Mouse (Mus musculus): ENCODE data around the gene Dedd2. TPM values are rescaled to one million over a fixed set of nuclear protein-coding genes. Genes with fewer than 3 reads are reported as not detected.
"Not testable (repeated sequence)": the region's sequence is repeated elsewhere in the genome, so short reads cannot be mapped to it uniquely, and the experiment has no call there.

Dedd2 gene
- total RNA-seq (2021), result 10 to 100 TPM; 14.8 to 16.9 TPM
- long read RNA-seq, experiment 1, full-length matches to known transcripts, result 8 of 30 reads
- long read RNA-seq, experiment 1, partial matches to known transcripts, result 1 of 30 reads
- long read RNA-seq, experiment 1, other reads (novel, unspliced or antisense), result 21 of 30 reads
- long read RNA-seq, experiment 2, full-length matches to known transcripts, result 4 of 28 reads
- long read RNA-seq, experiment 2, partial matches to known transcripts, result 16 of 28 reads
- long read RNA-seq, experiment 2, other reads (novel, unspliced or antisense), result 8 of 28 reads

- peak; percentile 55 for DNase-seq
Measured at GRCm38 (mm10) chr7:25220457-25221101, at the start of gene Dedd2. TSS of gene Dedd2 (minus strand) at chr7:25220615.

GRCm38 (mm10) chr7:25269545-25270271 is 49.3 kb upstream of the Dedd2 start:
- peak; percentile 10 for DNase-seq

- peak; percentile 22 for DNase-seq
Measured at GRCm38 (mm10) chr7:25269029-25269428, 48.6 kb upstream of the Dedd2 start.

DNA sequence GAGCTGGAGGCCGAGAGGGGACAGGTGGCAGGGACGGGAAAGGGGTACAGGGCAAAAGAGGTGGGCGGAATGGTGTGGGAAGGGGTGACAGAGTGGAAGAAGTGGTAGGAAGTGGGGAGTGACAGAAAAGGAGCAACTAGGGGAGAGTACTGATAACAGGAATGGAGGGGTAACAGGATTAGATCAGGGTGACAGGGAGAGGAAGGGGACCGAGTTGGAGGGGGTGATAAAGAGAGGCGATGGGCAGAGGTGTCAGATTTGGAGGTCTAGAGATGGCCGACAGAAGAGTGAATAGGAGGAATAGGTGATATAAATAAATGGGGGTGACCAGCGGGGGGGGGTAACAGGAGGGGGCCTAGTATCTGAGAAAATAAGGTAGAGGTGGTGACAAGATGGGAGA is 48.2 kb upstream of the Dedd2 start:
- no peak for DNase-seq

DNA sequence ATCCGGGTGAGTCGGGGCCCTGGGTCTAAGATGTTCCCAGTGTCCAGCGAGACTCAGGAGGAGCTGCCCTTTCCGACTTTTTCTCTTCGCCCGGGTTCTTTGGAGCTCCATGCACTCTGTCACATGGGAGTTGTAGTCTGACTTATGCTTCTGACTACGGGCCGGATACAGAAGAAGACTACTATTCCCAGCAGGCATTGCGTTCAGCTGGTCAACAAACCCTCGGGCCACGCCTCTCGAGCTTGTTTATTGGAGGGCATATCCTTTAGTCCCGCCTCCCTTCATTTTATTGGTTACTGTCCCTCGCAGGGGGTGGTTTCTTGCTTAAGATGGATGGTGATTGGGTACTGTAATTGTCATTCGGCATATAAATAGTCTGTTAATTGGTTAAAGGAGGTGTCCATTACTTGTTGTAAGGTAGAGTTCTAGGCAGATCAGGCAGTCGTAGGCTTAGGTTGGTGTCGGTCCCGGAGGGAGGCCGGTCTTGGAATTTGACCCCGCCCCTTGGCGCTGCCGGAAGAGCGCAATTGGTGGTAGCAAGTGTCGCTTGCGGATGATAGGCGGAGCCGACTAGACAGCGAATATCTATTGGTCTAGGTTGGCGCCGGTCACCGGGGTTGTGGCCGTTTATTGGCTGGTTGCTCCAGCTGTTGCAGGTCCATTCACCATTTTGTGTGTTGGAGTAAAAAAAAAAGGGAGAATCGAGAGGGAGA is 47.5 kb upstream of the Dedd2 start:
- peak; percentile 97 for DNase-seq

- DNase-seq, result peak; percentile 98
Measured at GRCm38 (mm10) chr7:25267301-25267750, 46.9 kb upstream of the Dedd2 start, which contains the start of gene Cic. TSS of gene Cic (plus strand) at chr7:25267704.

- DNase-seq, result no peak
Measured at GRCm38 (mm10) chr7:25266180-25266962, 46.0 kb upstream of the Dedd2 start.

DNA sequence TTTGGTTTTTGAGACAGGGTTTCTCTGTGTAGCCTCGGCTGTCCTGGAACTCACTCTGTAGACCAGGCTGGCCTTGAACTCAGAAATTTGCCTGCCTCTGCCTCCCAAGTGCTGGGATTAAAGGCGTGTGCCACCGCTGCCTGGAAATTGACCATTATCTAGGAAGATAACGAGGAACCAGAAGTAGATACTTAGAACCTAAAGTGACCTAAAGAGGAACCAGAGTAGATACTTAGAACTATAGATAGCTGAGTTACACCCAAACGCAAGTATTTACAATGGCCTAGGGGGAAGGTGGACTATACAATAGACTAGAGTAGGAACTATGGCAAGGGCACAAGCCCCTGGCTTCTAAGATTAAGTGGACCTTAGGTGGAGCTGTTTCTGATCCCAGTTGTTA is 45.3 kb upstream of the Dedd2 start:
- DNase-seq, result not testable (repeated sequence)

DNA sequence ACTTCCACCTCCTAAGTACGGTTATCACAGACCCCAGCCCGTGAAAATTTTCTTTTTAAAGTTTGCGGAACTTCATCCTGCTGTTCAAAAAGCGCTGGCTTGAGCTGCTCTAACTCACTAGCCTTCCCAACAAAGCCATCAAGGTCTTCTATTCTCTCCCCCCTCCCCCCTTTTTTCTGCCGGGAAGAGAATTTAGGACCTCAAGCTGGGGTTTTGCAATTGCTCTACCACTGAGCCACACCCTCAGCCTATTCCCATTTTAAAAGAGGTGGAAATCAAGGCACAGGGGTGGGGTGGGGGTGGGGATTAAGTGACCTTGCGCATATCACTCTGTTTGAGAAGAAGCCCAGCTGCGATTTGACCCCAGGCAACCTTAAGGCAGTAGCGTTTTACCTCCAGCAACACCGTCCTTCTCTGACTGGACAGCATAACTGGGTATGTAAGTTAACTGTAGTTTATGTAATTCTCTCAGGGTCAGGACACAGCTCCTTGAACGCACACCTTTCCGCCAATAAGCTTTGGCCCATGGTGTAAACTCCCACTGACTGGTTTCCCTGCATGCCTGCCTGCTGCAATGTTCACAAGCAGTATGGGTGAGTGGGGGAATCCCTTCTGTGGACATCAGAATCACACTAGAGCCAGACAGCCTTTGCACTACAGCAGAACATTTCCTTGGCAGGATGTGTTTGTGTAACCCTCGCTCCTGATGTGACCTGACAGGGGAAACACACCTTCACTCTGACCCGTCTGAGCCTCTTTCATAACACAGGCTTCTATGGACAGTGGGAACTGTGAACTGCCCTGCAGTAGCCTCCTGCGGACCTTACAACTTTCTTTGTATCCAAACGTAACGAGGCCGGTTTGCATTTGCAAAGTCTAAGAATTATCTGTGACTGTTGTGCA is 43.8 kb upstream of the Dedd2 start:
- DNase-seq, result peak; percentile 5

DNA sequence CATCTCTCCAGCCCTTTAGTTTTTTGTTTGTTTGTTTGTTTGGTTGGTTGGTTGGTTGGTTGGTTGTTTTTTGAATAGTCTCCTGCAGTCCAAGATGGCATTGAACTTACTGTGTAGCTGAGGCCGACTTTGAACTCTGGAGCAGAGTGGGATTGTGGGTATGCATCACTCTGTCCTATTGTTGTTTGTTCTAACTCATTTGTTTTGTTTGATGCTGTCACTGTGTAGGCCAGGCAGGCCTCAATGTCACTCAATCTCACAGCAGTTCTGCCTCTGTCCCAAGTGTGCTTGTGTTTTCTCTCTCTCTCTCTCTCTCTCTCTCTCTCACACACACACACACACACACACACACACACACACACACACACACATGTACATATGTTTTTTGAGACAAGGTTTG is 41.5 kb upstream of the Dedd2 start:
- DNase-seq, result no peak

DNA sequence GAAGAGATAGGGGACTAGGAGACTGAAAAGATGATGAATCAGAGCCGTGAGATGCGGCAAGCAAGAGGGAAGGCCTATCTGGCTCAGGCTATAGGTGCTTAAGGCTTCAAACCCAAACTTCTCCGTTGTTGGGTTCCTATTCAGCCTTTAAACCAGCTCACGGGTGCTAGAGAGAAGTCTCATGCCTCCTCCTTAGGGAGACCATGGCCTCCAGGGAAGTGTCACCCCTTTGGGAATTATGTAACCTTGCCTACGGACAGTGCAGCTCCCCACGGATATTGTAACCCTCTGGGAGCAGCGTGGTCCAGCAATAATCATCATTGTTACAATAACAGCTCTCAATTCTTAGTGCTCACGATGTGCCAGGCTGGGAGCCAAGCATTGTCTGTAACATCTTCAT is 31.4 kb upstream of the Dedd2 start:
- DNase-seq, result peak; percentile 32

- peak; percentile 66 for DNase-seq
Measured at GRCm38 (mm10) chr7:25251071-25251791, 30.8 kb upstream of the Dedd2 start.

DNA sequence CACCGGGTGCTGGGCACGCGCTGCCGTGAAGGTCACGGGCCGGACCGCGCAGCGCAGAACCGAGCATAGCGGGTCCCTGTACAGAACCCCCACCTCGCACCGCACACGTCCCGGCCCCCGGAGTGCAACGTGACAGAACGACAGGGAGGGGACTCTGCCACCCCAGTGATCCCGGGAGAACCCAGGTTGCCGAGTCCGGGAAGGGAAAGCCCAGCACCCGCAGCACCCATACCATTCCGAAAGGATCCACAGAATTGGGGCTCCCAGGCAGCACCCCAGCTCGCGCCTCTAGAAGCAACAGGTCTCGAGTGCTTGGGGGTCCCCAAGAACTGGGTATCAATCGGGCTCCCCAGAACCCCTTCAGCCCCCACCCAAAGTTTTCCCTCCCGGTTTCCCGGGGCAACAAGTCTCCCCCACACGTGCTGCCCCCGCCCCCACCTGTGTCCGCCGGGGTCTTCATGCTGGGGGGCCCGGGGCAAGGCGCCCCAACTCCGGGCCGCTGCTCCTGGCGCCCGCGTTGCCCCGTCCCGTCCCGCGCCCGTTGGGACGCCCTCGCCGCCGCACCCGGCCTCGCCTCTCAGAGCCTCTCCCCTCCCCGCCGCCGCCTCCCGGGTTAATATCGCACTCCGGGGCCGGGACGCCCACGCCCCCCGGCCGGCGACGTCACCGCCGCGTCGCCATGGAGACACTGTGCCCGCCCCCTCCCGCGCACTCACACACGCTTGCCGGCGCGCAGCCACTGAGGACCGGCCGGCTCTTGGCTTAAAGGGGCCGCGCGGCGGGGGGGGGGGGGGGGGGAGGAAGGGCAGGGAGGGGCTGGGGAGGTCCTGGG is 29.9 kb upstream of the Dedd2 start, which contains the start of gene Erf:
TSS of gene Erf (minus strand) at position 621 of the 832 bp plus-strand sequence.
- DNase-seq, result peak; percentile 99

- DNase-seq, result peak; percentile 85
Measured at GRCm38 (mm10) chr7:25249314-25250140, 29.1 kb upstream of the Dedd2 start.

- peak; percentile 60 for DNase-seq
Measured at GRCm38 (mm10) chr7:25248846-25249313, 28.5 kb upstream of the Dedd2 start.

DNA sequence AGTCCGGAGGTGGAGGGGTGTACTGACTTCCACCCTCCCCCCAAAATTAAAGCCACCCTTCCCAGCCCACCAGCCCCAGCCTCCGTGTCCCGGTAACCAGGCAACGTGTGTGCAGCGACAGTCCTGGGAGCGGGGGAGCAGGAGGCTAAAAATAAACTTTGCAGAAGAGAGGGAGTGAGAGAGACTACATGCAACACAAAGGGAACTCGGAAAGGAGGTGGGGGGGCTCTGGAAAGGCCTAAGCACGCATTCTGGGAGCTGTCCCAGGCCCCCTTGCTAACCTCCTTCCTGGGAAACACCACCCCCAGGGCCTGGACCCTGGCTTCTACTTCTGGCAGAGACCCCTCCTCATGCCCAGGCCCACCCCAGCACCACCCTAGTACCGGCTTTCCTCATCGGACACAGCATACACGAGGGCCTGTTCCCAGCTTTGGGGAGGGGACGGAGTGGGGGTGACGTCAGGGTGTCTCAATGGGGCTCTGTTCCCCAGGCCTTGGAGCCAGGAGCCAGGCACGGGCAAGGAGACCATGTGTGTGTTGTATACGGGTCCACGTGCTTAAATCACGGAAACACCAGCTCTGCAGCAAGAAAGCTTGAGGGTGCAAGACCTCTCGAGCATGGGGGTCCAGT is 27.7 kb upstream of the Dedd2 start:
- peak; percentile 57 for DNase-seq

GRCm38 (mm10) chr7:25247498-25247897 is 27.1 kb upstream of the Dedd2 start:
- DNase-seq, result no peak

All from adrenal gland, postnatal 10 days (tissue).